Mouse (Mus musculus): ENCODE measurements around the gene Prelid1.

Prelid1 gene

DNA sequence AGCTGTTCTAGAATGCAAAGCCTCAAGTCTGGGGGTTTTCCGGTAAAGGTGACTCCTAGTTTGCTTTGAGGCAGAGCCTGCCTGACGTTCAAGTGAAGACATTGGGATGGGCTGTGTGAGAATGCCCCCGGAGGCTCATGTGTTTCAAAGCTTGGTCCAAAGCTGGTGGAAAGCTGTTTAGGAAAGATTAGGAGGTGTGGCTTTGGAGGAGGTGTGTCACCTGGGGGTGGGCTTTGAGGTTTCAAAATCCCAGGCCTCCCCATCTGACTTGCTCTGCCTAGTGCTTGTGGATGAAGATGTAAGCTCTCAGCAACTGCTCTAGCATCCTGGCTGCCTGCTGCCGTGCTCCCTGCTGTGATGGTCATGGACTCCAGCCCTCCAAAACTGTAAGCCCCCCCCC, 15.4 kb downstream of the Prelid1 start:
- no peak for DNase-seq

DNA sequence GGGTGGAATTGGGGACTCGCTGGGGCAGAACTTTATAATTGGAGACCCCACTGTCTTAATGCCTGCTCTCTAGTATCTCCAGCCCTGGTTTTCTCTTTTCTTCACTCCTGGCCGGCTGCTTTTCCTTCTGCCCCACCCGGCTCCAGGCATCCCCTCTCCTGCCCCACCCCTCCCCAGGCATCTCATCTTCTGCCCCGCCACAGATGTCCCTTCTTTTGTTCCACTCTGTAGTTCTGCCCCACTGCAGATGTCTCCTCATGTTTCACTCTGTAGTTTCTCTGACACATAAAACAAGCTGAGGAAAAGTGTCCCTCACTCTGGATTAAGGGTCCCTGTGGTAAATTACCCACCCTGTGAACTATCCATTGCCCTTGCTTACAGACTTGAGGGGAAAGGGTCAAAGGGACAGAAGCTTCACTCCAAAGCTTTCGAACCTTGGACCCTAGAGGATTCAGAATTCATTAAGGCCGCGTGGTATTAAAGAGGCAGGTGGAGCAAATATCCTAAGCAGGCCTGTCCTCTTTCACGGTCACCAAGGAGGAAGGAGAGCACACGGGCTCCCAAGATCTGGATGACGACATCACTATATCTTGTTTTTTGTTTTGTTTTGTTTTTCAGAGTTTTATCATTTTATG, 17.2 kb downstream of the Prelid1 start:
- no peak for DNase-seq

GRCm38 (mm10) chr13:55338131-55339054, 18.1 kb downstream of the Prelid1 start:
- DNase-seq, result no peak

- no peak for DNase-seq
These were observed 19.0 kb downstream of the Prelid1 start for GRCm38 (mm10) chr13:55339259-55339658.

GRCm38 (mm10) chr13:55342469-55342868, 22.2 kb downstream of the Prelid1 start:
- no peak for DNase-seq

- no peak for DNase-seq
These were observed 24.0 kb downstream of the Prelid1 start for GRCm38 (mm10) chr13:55344286-55344685.

- DNase-seq, result no peak
These were observed 26.4 kb downstream of the Prelid1 start for GRCm38 (mm10) chr13:55346745-55347144.

- DNase-seq, result no peak
These were observed 40.8 kb downstream of the Prelid1 start for GRCm38 (mm10) chr13:55361145-55361544.

DNA sequence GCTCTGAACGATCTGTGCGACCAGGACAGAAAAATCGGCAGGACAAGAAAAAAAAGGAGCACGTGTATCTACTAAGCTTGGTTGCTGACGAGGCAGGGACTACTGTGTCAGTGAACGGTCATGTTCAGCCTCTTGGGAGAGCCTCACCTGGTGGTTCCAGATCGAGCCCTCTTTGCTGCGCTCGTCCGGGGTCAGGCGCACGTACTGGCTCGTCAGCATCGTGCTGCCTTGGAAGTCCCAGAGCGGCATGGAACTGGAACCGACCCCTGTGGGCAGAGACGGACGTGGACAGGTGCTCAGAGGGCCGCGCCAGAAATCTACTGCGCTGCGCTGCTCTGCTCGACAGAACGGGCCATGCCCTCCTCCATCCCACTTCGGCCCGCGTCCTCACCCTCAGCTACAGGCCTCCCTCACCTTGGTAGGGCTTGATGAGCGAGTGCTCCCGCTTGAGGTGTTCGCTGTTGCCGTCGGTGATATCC, 41.7 kb downstream of the Prelid1 start:
- peak; percentile 40 for DNase-seq

DNA sequence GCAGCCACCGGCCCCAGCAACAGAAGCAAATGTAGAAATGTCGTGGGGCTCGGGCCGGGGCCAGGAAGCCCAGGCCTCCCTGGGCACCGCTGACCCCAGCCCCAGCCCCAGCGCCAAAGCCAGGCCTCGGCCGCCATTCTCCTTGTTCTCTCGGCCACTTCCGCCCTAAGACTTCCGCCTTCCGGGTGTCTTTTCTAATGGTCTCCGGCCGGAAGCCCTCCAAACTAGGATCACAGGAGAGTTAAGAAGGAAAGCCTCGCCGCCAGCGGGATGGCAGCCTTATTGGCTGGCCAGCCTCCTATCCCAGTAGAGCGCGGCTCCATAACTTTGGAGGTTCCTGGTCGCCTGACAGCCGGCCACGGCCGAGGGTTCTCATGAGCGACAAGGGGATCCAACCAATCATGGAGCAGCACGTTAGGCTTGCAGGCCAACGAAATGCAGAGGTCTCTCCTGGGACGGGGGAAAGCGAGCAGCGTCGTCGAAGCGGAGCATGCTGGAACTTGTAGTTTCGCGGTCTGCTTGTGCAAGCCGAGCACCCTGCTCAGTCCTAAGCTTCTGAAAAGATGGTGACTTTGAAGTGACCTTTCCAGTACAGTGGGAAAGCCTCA, 42.3 kb downstream of the Prelid1 start, which contains the start of gene Lman2:
Gene Lman2, minus strand, starts transcription at position 331 of the 608 bp plus-strand sequence.
- DNase-seq, result peak; percentile 97

GRCm38 (mm10) chr13:55368401-55368800, 48.1 kb downstream of the Prelid1 start:
- no peak for DNase-seq

- no peak for DNase-seq
These were observed 49.3 kb downstream of the Prelid1 start, which contains the start of gene Rgs14 for GRCm38 (mm10) chr13:55369531-55370114. TSS of gene Rgs14 (plus strand) at chr13:55369732.

- no peak for DNase-seq
These were observed 49.9 kb downstream of the Prelid1 start for GRCm38 (mm10) chr13:55370234-55370633.

GRCm38 (mm10) chr13:55371007-55371681, 50.8 kb downstream of the Prelid1 start:
- DNase-seq, result peak; percentile 39

GRCm38 (mm10) chr13:55371740-55372139, 51.4 kb downstream of the Prelid1 start:
- no peak for DNase-seq

- no peak for DNase-seq
These were observed 54.1 kb downstream of the Prelid1 start for GRCm38 (mm10) chr13:55374206-55374924.
